Mouse (Mus musculus): Measurements from ENCODE around the gene Mobp.

The Mobp gene

GRCm38 (mm10) chr9:120210865-120211264, 61.4 kb downstream of the Mobp start:
- DNase-seq (ENCODE audit: low read depth, low spot score): no peak

GRCm38 (mm10) chr9:120212936-120213335, 63.4 kb downstream of the Mobp start:
- no peak for DNase-seq (ENCODE audit: low read depth, low spot score)

DNA sequence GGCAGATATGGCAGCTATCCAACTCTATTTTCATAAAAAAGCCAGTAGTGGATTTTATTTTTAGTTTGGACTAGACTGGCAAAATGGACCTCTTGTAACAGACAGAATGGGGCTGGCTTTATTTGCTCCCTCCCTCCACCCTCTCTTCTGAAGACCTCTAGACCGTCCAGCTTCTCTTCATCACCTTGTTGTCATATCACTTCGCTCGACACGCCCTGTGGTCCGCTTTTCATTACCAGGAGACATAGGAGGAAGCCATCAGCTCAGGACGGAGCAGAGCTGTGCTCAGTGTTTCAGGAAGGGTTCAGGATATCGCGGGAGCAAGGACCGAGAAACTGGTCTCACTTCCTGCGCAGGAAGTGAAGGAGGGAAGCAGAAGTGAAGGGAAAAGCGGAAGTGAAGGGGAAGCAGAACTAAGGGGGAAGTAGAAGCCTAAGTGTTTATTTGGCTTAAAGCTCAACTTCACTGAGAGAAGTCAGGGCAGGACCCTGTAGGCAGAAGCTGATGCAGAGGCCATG, 65.5 kb downstream of the Mobp start:
- no peak for DNase-seq (ENCODE audit: low read depth, low spot score)

- no peak for DNase-seq (ENCODE audit: low read depth, low spot score)
These were observed 69.9 kb downstream of the Mobp start for GRCm38 (mm10) chr9:120219411-120219810.
